Mouse (Mus musculus): ENCODE data around the gene Tmcc3. TPM values are rescaled to one million over a fixed set of nuclear protein-coding genes. Genes with fewer than 3 reads are reported as not detected.

Tmcc3 gene
- total RNA-seq (2021), result 10 to 100 TPM; 16.0 to 16.7 TPM

GRCm38 (mm10) chr10:94311511-94312006 lies at the start of gene Tmcc3:
Tmcc3 (plus strand) TSS chr10:94311949.
- no peak for DNase-seq (ENCODE audit: extremely low spot score in 1 of 2, low spot score in 2 of 2)
- intact Hi-C loops (cut with DNase I), result no loop called here

GRCm38 (mm10) chr10:94262646-94263045 lies 49.1 kb upstream of the Tmcc3 start:
- intact Hi-C loops (cut with DNase I), result no loop called here

GRCm38 (mm10) chr10:94263211-94263610 lies 48.5 kb upstream of the Tmcc3 start:
- no peak for DNase-seq (ENCODE audit: extremely low spot score in 1 of 2, low spot score in 2 of 2)
- intact Hi-C loops (cut with DNase I), result no loop called here

More at GRCm38 (mm10) chr10:94262646-94263045, 49.1 kb upstream of the Tmcc3 start:
- DNase-seq (ENCODE audit: extremely low spot score in 1 of 2, low spot score in 2 of 2), result no peak

GRCm38 (mm10) chr10:94265656-94266542 lies 45.9 kb upstream of the Tmcc3 start:
- intact Hi-C loops (cut with DNase I), result no loop called here
- peak; percentile 45 to 47 for DNase-seq (ENCODE audit: extremely low spot score in 1 of 2, low spot score in 2 of 2)

DNA sequence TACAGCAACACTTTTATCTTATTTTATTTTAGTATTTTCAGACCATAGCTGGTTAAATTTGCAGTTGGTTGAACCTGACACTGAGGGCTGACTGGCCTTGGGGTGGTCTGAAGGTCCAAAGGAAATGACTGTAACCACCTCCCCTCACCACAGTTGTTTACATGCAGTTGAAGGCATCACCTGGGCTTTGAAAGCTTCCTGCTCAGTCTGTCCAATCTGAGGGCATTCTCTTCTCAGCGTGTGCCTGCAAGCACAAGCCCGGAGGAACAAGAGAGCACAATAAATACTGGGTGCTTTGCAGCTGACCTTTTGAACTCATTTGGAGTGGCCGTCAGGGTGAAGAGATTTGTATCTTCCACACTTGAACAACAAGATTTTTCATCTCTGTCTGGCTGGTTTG lies 36.4 kb upstream of the Tmcc3 start:
- no peak for DNase-seq (ENCODE audit: extremely low spot score in 1 of 2, low spot score in 2 of 2)
- intact Hi-C loops (cut with DNase I), result no loop called here

- intact Hi-C loops (cut with DNase I), result no loop called here
- no peak for DNase-seq (ENCODE audit: extremely low spot score in 1 of 2, low spot score in 2 of 2)
These were observed 35.2 kb upstream of the Tmcc3 start for GRCm38 (mm10) chr10:94276511-94276910.

DNA sequence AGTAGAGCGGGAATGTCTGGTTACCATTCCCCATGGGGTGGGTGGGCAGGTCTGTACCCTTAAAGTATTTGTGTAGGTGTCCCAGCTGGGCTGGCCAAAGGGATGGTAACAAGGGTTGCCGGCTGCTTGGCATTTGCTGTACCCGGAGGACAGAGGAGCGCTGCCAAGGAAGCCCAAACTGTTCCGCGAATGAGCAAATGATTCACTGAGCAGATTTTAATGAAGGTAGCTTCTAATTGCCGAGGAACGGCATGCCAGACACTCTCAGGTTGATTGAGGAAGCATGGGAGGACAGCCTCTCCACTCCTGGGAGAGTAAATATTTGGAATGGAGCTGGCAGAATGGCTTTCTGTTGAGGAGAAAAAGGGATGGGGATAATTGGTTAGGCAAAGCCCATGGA lies 29.6 kb upstream of the Tmcc3 start:
- DNase-seq (ENCODE audit: extremely low spot score in 1 of 2, low spot score in 2 of 2), result no peak
- intact Hi-C loops (cut with DNase I), result no loop called here

DNA sequence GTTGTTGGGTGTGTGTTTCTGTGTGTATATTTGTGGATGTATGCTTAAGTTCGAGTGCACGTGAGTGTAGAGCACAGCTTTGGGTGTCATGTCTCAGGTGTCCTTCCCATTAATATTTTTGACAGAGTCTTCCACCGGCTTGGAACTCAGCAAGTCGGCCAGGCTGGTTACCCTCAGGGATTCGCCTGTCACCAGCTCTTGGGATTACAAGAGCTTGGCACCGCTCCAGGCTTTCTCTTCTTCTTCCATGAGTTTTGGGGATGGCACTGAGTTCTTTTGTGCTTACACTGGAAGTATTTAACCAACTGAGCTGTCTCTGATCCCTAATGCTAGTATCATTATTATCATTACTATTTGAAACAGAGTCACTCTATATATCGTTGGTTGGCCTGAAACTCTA lies 29.0 kb upstream of the Tmcc3 start:
- no peak for DNase-seq (ENCODE audit: extremely low spot score in 1 of 2, low spot score in 2 of 2)
- intact Hi-C loops (cut with DNase I), result no loop called here

DNA sequence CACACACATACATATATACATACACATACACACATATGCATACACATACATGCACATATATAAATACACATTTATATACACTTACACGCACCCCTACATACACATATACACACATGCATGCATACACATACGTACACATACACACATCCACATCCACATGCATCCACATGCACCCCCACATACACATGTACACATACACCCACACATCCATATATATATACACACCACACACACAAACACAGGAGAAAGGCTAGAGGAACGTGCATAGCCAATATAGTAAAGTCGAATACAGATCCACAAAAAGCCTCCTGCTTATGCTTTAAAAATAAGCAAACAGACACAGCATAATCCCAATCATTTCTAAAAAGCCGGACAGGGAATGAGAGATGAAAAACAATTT lies 17.3 kb upstream of the Tmcc3 start:
- intact Hi-C loops (cut with DNase I), result no loop called here
- DNase-seq (ENCODE audit: extremely low spot score in 1 of 2, low spot score in 2 of 2), result no peak

GRCm38 (mm10) chr10:94294933-94295750 lies 16.6 kb upstream of the Tmcc3 start:
- no peak for DNase-seq (ENCODE audit: extremely low spot score in 1 of 2, low spot score in 2 of 2)
- intact Hi-C loops (cut with DNase I), result no loop called here

GRCm38 (mm10) chr10:94295923-94296605 lies 15.7 kb upstream of the Tmcc3 start:
- intact Hi-C loops (cut with DNase I), result no loop called here
- DNase-seq (ENCODE audit: extremely low spot score in 1 of 2, low spot score in 2 of 2), result no peak

GRCm38 (mm10) chr10:94298471-94298870 lies 13.3 kb upstream of the Tmcc3 start, which contains the start of gene Gm4792:
Gm4792 (minus strand) TSS chr10:94298703.
- intact Hi-C loops (cut with DNase I), result no loop called here
- DNase-seq (ENCODE audit: extremely low spot score in 1 of 2, low spot score in 2 of 2), result no peak

GRCm38 (mm10) chr10:94299301-94299700 lies 12.4 kb upstream of the Tmcc3 start:
- no peak for DNase-seq (ENCODE audit: extremely low spot score in 1 of 2, low spot score in 2 of 2)
- intact Hi-C loops (cut with DNase I), result no loop called here

DNA sequence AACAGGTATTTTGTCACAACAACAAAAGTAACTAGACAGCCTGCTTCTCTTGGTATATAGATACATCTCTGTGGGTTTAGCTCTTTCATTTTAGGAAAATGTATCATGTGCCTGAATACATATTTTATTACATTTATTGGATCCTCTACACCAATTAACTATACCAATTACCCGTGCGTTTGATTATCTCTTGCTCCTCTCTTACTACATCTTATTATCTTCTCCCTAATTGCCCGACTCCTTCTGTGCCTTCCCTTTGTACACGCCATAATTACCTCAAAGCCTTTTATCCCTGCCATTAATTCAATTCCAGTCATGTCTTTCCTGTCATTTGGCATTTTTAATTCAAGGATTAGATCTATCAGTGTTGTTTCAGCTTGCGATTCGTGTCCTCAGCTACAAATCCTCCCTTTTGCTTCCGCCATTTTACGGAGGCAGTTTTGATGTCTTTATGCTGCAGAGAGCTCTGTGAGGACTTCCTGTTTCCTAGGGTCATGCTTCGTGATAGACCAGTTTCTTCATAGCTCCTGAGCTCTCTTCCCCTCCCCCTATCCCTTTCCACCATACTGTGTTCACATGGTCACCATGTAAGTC lies 7.6 kb upstream of the Tmcc3 start:
- intact Hi-C loops (cut with DNase I), result no loop called here
- DNase-seq (ENCODE audit: extremely low spot score in 1 of 2, low spot score in 2 of 2), result no peak

DNA sequence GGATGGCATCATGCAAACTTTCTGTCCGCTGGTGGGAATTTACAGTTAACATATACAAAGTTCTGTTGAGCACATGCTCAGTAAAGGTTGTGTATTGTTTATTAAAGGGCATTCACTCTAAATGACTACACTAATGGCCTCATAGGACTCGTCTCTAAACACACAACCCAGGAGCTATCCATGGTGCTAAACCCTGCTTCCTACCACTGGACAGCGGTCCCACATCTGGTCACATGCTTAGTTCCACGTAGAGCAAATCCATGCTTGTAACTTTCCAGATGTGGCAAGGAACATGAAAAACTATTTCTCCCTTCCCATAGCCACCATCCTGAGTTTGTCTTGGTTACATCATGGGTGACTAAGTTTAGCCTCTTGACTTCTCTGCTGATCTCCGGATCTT lies 6.2 kb upstream of the Tmcc3 start:
- intact Hi-C loops (cut with DNase I), result no loop called here
- DNase-seq (ENCODE audit: extremely low spot score in 1 of 2, low spot score in 2 of 2), result no peak

DNA sequence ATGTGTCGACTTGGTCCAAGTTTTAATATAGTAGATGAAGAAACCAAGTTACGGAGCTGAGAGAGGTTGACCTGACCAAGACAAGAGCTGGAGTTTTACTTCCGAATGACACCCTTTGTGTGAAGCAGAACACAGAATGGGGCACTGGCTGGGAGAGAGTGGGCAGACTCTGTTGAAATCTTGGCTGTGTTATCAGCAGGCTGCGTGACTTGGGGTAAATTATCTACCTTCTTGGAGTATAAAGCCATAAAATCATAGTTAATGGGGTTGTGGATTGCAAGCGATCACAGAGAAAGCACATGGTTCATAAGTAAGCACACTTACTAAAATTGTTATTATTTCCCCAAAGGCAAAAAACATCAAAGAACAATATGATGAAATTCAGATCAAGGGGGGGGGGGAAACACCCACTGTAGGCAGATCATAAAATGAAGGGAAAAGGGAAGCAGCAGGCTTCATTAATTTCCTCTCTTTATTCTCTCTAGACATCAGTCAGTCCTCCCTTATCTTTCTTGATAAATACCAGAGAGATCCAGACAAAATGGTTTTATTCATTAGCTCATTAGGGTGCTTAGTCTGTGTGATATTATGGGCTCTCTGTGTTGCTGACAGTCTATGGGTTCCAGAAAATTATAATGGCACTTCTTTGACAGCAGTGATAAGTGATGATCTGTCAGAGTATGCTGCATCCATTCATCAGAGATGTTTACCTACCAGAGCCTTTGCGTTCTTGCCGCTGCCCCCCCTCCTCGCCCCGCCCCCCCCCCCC lies 1.1 kb upstream of the Tmcc3 start:
- DNase-seq (ENCODE audit: extremely low spot score in 1 of 2, low spot score in 2 of 2), result no peak
- intact Hi-C loops (cut with DNase I), result no loop called here

DNA sequence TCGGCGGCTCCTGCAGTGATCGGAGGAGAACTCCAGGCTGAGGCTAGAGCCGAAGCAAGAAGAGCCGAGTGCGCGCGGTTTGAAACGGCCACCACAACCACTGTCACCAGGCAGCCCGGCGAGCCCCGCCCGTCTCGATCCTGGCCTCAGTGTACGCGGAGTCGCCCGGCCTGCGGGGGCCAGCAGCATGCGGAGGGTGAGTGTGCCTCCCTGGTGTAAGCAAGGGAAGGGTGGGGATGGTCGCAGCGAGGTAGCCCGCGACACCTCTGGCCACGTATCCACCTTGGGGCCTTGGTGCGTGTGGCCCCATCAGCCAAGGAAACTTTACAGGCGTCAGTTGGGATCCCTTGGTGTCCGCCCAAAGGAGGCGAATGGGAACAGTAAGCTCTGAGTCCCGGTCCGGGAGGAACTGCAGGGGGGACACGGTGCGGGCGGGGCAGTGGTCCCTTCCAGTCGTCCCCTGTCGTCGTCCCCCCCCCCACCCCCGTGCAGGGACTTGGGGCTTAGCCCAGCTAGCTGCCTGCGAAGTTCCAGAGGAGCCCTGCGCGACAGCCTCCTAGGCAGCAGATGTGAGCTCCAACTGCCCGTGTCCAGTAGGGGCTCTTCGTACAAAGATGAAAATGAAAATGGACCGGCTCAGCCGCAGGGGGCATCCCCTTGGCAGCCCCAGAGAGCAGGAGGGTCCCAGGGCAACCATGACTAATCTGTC lies 412 bp downstream of the Tmcc3 start:
- intact Hi-C loops (cut with DNase I), result no loop called here
- peak in 1 of 2 experiments; percentile 35 for DNase-seq (ENCODE audit: extremely low spot score in 1 of 2, low spot score in 2 of 2)

DNA sequence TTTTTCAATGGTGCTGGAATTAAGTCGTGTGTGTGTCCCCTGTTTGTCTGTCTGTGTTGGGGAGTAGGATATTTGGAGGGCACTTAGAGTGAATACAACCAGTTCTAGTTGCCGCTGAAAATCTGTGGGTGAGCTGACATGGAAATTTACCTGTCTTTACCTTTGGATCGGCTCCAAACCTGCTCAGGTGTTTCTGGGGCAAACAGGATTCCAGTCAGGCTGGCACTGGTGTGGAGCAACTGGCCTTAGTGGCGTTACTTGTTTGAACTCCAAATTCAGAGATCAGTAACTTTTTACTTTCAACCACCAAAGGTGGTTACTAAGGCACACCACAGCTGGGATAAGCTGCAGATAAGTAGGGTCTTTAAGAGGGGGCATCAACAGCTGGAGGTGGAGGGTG lies 1.4 kb downstream of the Tmcc3 start:
- intact Hi-C loops (cut with DNase I), result no loop called here
- no peak for DNase-seq (ENCODE audit: extremely low spot score in 1 of 2, low spot score in 2 of 2)
